Mouse (Mus musculus): ENCODE data around the gene Agbl4. TPM values are rescaled to one million over a fixed set of nuclear protein-coding genes. Genes with fewer than 3 reads are reported as not detected.

Agbl4 gene
- total and polyA plus RNA-seq, 3 experiments, result not detected

DNA sequence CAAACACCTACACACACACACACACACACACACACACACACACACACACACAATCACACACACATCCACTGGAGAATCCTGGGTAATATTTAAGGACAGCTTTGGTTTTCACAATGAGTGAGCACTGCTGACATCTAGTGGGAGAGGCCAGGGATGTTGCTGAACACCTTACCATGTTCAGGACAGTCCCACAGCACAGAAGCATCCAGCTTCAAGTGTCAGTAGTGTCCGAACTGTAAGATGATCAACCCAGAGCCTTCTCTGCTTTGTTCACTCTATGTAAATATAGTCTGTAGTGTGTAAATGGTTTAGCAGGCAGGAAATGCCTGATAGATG lies 1248.3 kb downstream of the Agbl4 start:
- no peak overlapping the region for H3K4me3 ChIP-seq (ENCODE audit: control insufficient read depth in 1 of 2, insufficient read depth in 1 of 2, low read depth in 2 of 2, low read length in 2 of 2)

DNA sequence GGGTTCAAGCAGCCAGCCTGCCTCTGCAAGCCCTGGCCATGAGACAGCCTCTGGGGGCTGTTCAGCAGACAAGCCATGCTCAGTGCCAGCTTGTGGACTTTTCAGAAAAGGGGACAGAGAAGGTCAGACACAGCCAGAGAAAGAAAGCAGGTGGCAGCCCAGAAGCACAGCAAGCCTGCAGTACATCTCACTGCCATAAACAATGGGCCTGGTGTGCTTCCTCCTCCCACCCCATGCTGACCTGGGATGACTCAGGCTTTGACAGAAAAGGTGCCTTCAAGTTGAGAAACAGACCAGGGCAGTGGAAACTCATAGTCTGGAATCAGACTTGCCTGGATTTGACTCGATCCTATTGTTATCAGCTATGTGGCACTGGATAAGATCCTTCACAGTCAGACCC lies 1256.0 kb downstream of the Agbl4 start:
- no peaks in the 10 kb centered on the region for H3K36me3 ChIP-seq (ENCODE audit: control insufficient read depth in 1 of 2, insufficient read depth in 2 of 2, low read length in 2 of 2)
- TF ChIP-seq MEF2A (IDR thresholded peaks at IDR 0.05; ENCODE audit: extremely low read depth, insufficient replicate concordance, low read depth, low read length, poor library complexity, severe bottlenecking) (no peak), RAD21 (IDR thresholded peaks at IDR 0.05; ENCODE audit: low read depth, low read length) (no peak), TCF12 (IDR thresholded peaks at IDR 0.05; ENCODE audit: low read depth, low read length) (no peak)
- H3K27ac ChIP-seq (ENCODE audit: control insufficient read depth, low read depth, low read length), result no peak overlapping the region
- no peak for DNase-seq (ENCODE audit: low read depth, low spot score)
- H3K4me1 ChIP-seq (ENCODE audit: control insufficient read depth in 1 of 2, insufficient read depth in 2 of 2, low read length in 2 of 2), result no peaks in the 10 kb centered on the region
- H3K9ac ChIP-seq (ENCODE audit: control insufficient read depth, low read depth, low read length, poor library complexity, severe bottlenecking), result no peak overlapping the region
- H3K79me2 ChIP-seq (ENCODE audit: control insufficient read depth, insufficient read depth, low read length, poor library complexity), result no peaks in the 10 kb centered on the region
- H3K9me3 ChIP-seq (replicated peaks; ENCODE audit: insufficient read depth, low read length), result no peaks in the 10 kb centered on the region
- no peaks in the 10 kb centered on the region for H3K27me3 ChIP-seq (ENCODE audit: control insufficient read depth in 1 of 2, insufficient read depth in 2 of 2, low read length in 2 of 2)
- no peak overlapping the region for H3K4me3 ChIP-seq (ENCODE audit: control insufficient read depth in 1 of 2, insufficient read depth in 1 of 2, low read depth in 2 of 2, low read length in 2 of 2)

More for the DNA sequence above, 1248.3 kb downstream of the Agbl4 start:
- Histone ChIP-seq H3K27ac (ENCODE audit: control insufficient read depth, low read depth, low read length) (no peak overlapping the region), H3K36me3 (ENCODE audit: control insufficient read depth in 1 of 2, insufficient read depth in 2 of 2, low read length in 2 of 2) (no peaks in the 10 kb centered on the region), H3K4me1 (ENCODE audit: control insufficient read depth in 1 of 2, insufficient read depth in 2 of 2, low read length in 2 of 2) (no peaks in the 10 kb centered on the region), H3K27me3 (ENCODE audit: control insufficient read depth in 1 of 2, insufficient read depth in 2 of 2, low read length in 2 of 2) (no peaks in the 10 kb centered on the region), H3K9ac (ENCODE audit: control insufficient read depth, low read depth, low read length, poor library complexity, severe bottlenecking) (no peak overlapping the region), H3K9me3 (replicated peaks; ENCODE audit: insufficient read depth, low read length) (no peaks in the 10 kb centered on the region), H3K79me2 (ENCODE audit: control insufficient read depth, insufficient read depth, low read length, poor library complexity) (no peaks in the 10 kb centered on the region)
- TF ChIP-seq MXI1 (IDR thresholded peaks at IDR 0.05; ENCODE audit: low read depth, low read length), result no peak
- no peak for TF ChIP-seq ELF1 (IDR thresholded peaks at IDR 0.05; ENCODE audit: low read depth, low read length)
- TF ChIP-seq MEF2A (IDR thresholded peaks at IDR 0.05; ENCODE audit: extremely low read depth, insufficient replicate concordance, low read depth, low read length, poor library complexity, severe bottlenecking), result no peak
- TF ChIP-seq MYB (IDR thresholded peaks at IDR 0.05; ENCODE audit: low read depth, low read length), result no peak
- TF ChIP-seq MAX (IDR thresholded peaks at IDR 0.05; ENCODE audit: low read length), result no peak
- no peak for TF ChIP-seq ZKSCAN1 (IDR thresholded peaks at IDR 0.05; ENCODE audit: low read depth, low read length)
- no peak for TF ChIP-seq USF2 (IDR thresholded peaks at IDR 0.05; ENCODE audit: borderline replicate concordance in 1 of 2, insufficient read depth in 1 of 2, low read depth in 1 of 2, low read length in 2 of 2)
- TF ChIP-seq E2F4 (IDR thresholded peaks at IDR 0.05; ENCODE audit: borderline replicate concordance, low read depth, low read length), result no peak
- no peak for TF ChIP-seq USF1 (IDR thresholded peaks at IDR 0.05; ENCODE audit: low read depth, low read length)
- no peak for TF ChIP-seq KAT2A (conservative IDR thresholded peaks at IDR 0.05; ENCODE audit: low read depth, low read length)
- TF ChIP-seq EP300 (IDR thresholded peaks at IDR 0.05; ENCODE audit: low read depth in 1 of 2, low read length in 2 of 2), result no peak
- no peak for TF ChIP-seq JUND (IDR thresholded peaks at IDR 0.05; ENCODE audit: low read depth, low read length)
- no peak for TF ChIP-seq POLR2A (IDR thresholded peaks at IDR 0.05; ENCODE audit: control insufficient read depth in 1 of 2, insufficient read depth in 1 of 2, low read depth in 1 of 2, low read length in 2 of 2, poor library complexity in 1 of 2)
- no peak for DNase-seq (ENCODE audit: low read depth, low spot score)

DNA sequence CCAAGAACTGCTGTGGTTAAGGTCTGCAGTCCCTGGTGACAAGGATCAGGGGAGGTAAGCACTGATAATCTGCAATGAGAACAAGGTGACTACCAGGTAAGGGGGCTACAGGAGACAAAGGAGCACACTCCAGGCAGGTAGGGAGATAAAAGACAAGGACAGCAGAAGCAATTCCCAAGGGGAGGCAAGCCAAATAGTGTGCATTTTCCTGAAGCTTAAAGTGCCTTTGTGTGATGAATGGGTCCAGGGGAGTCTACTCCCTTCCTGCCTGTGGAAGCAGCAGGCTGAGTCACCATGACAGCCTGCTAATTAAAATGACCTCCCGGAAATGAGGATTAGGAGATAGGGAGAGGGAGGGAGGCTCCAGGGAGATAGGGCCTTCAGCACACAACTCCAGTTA lies 1266.3 kb downstream of the Agbl4 start:
- no peaks in the 10 kb centered on the region for H3K79me2 ChIP-seq (ENCODE audit: control insufficient read depth, insufficient read depth, low read length, poor library complexity)
- no peak overlapping the region for H3K27ac ChIP-seq (ENCODE audit: control insufficient read depth, low read depth, low read length)
- H3K9me3 ChIP-seq (replicated peaks; ENCODE audit: insufficient read depth, low read length), result no peaks in the 10 kb centered on the region
- H3K4me3 ChIP-seq (ENCODE audit: control insufficient read depth in 1 of 2, insufficient read depth in 1 of 2, low read depth in 2 of 2, low read length in 2 of 2), result no peak overlapping the region
- TF ChIP-seq RCOR1 (IDR thresholded peaks at IDR 0.05; ENCODE audit: low read depth, low read length) (no peak), MYB (IDR thresholded peaks at IDR 0.05; ENCODE audit: low read depth, low read length) (no peak), CHD2 (IDR thresholded peaks at IDR 0.05; ENCODE audit: low read length) (no peak), MXI1 (IDR thresholded peaks at IDR 0.05; ENCODE audit: low read depth, low read length) (no peak), TAL1 (IDR thresholded peaks at IDR 0.05; ENCODE audit: low read length) (no peak), GABPA (IDR thresholded peaks at IDR 0.05; ENCODE audit: low read depth, low read length) (no peak), HCFC1 (IDR thresholded peaks at IDR 0.05; ENCODE audit: low read depth, low read length) (no peak), RAD21 (IDR thresholded peaks at IDR 0.05; ENCODE audit: low read depth, low read length) (no peak), POLR2A (IDR thresholded peaks at IDR 0.05; ENCODE audit: control insufficient read depth in 1 of 2, insufficient read depth in 1 of 2, low read depth in 1 of 2, low read length in 2 of 2, poor library complexity in 1 of 2) (no peak), TCF12 (IDR thresholded peaks at IDR 0.05; ENCODE audit: low read depth, low read length) (no peak), ELF1 (IDR thresholded peaks at IDR 0.05; ENCODE audit: low read depth, low read length) (no peak)
- H3K36me3 ChIP-seq (ENCODE audit: control insufficient read depth in 1 of 2, insufficient read depth in 2 of 2, low read length in 2 of 2), result no peaks in the 10 kb centered on the region
- no peaks in the 10 kb centered on the region for H3K27me3 ChIP-seq (ENCODE audit: control insufficient read depth in 1 of 2, insufficient read depth in 2 of 2, low read length in 2 of 2)
- no peak for DNase-seq (ENCODE audit: low read depth, low spot score)
- H3K4me1 ChIP-seq (ENCODE audit: control insufficient read depth in 1 of 2, insufficient read depth in 2 of 2, low read length in 2 of 2), result no peaks in the 10 kb centered on the region
- H3K9ac ChIP-seq (ENCODE audit: control insufficient read depth, low read depth, low read length, poor library complexity, severe bottlenecking), result no peak overlapping the region
